Mouse (Mus musculus) brown adipose tissue, adult 24 weeks (tissue): ENCODE data around the gene Sigirr. TPM values are rescaled to one million over a fixed set of nuclear protein-coding genes. Genes with fewer than 3 reads are reported as not detected.

Experiments used
- H3K27ac ChIP-seq: fragments of 200-500 bp; replicated peaks from 2 replicates; pipeline ENCODE4 v1.5.1; 2012; ENCODE audit warnings: low read depth, mild to moderate bottlenecking, low read length
- H3K4me1 ChIP-seq: fragments of 200-500 bp; 2 replicates; pipeline ENCODE4 v1.6.1; 2012; ENCODE audit warnings: low read length, mixed read lengths; ENCODE audit not compliant: control insufficient read depth, insufficient read depth, insufficient read length
- H3K4me3 ChIP-seq: fragments of 200-500 bp; 2 replicates; pipeline ENCODE4 v1.5.1; 2012; ENCODE audit warnings: low read depth, mild to moderate bottlenecking, low read length, moderate library complexity; ENCODE audit not compliant: insufficient read depth
- polyA plus RNA-seq: library from polyadenylated mRNA; stranded (reverse); fragments of >200 nt; gene quantifications from 2 replicates; pipeline ENCODE4 v1.2.4, GENCODE M21; 2012; ENCODE audit not compliant: missing spikeins, insufficient read depth, insufficient read length

Sigirr gene
- 1.1 and 2.9 TPM in 2 replicates for polyA plus RNA-seq

DNA sequence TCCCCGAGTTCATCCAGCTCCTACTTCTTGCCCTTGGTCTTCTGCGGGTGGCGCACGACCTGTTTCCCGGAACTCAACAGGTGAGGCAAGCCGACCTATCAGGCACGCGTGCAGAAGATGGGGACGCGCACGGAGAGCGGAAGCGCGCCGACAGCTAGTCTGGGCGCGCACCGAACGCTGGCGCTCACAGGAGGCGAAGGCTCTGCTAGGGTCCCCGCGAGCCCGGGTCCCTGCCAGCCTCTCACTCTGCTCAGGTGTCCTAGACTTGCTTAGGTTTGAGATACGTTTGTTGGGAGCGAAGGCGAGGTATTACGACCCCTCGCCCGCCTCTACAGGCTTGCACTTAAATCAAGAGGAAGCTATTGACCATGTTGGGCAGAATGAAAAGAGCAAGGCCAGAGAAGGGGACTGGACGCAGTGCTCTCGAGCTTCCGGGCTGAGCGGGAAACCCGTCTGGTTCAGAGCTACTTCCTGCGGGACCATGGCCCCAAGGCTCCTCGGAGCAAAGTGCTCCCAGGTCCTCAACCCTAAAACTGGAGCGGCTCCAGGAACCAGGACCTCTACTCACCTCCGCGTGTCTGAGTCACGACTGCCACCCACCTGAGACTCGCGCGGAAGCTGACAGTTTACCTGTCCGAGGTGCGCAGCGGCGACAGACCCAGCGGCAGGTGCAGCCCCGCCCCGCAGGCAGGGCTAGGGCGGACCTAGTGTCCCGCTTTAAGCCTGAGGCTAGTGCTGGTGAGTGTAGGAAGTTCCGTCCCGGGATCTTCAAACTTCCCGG, at the start of gene Sigirr:
Gene Sigirr, minus strand, starts transcription at position 662 of the 781 bp plus-strand sequence.
- peaks cover 4% of the 10 kb centered on the region for H3K4me1 ChIP-seq

GRCm38 (mm10) chr7:141148639-141149038, 48.3 kb upstream of the Sigirr start:
- Histone ChIP-seq H3K4me3 (no peak overlapping the region), H3K4me1 (no peaks in the 10 kb centered on the region), H3K27ac (no peak overlapping the region)

More for the DNA sequence above, at the start of gene Sigirr:
- Histone ChIP-seq H3K4me3 (peak within 1 kb of the TSS; percentile 57), H3K27ac (no peak within 1 kb of the TSS)

GRCm38 (mm10) chr7:141147044-141147443, 46.7 kb upstream of the Sigirr start:
- Histone ChIP-seq H3K4me3 (no peak overlapping the region), H3K27ac (no peak overlapping the region), H3K4me1 (no peaks in the 10 kb centered on the region)

DNA sequence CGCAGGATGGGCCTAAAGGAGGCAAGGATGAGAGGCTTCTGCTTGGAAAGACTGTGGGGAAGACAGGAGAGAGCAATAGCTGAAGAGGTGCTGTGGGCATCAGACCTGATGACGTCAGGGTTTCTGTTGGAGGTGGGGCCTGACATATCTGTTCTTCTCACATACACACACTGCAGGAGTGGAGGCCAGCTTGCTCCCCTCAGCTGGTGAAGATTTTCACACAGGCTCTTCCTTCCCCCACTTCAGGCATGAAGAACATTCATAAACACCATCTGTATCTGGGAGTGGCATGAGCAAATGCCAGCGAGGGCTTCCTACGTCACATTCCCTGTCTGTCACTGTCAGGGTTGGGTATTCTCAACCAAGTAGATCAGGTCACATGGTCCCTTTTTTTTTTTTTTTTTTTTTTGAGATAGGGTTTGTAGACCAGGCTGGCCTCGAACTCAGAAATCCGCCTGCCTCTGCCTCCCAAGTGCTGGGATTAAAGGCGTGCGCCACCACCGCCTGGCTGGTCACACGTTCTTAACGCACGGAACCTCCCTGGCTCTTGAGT, 45.7 kb upstream of the Sigirr start:
- no peak overlapping the region for H3K4me3 ChIP-seq
- H3K27ac ChIP-seq, result no peak overlapping the region
- H3K4me1 ChIP-seq, result no peaks in the 10 kb centered on the region

DNA sequence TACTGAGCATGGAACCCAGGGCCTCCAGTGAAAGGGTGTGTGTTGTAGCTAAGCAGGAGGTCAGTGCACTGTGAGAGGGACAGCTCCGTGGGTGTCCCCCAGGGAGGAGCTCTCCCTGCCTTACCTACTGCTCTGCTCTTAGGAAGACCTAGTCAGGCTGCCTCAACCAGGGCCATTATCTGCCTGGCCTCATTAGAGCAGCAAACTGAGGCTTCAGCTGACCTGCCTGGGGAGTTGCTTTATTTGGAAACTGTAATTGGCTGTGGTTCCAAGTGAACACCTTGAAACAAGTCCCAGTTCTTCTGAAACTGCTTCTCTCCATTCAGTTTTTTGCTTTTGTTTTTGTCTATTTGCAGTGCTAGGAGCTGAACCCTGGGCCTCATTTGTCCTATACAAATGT, 45.0 kb upstream of the Sigirr start:
- no peak overlapping the region for H3K27ac ChIP-seq
- H3K4me3 ChIP-seq, result no peak overlapping the region
- no peaks in the 10 kb centered on the region for H3K4me1 ChIP-seq

DNA sequence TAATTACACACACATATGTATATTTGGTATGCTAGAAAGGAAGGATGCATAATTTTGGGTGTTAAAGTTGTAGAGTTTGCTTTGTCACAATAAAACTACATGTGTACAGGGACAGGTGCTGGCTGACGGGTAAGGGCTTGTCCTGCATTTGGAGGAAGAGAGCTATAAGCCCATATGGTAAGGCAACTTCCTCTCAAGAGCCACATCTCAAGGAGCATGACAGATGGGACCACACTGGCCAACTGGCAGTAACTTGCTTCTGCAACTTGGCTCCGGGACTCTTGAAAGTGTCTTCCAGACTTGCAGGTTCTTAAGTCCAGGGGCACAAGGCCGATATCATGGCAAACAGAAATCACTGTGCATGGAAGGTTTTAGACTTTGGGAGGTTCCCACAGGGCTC, 44.3 kb upstream of the Sigirr start:
- H3K4me1 ChIP-seq, result no peaks in the 10 kb centered on the region
- H3K27ac ChIP-seq, result no peak overlapping the region
- no peak overlapping the region for H3K4me3 ChIP-seq

DNA sequence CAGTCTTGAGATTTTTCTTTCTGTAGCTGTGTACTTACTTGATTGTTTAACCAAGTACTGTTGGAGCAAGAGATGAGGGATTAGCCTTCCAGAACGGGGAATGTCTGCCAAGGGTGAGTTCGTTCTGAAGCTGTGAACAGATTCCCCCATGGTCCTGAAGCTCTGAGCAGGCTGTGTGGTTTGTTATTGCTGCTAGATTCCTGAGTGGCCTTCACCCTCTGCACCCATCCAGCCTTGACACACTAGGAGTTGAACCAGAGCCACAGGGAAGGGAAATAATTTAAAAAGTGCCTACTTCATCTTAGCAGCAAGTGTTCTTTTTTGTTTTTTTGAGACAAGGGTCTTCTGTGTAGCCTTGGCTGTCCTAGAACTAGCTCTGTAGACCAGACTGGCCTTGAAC, 43.5 kb upstream of the Sigirr start:
- Histone ChIP-seq H3K4me3 (no peak overlapping the region), H3K4me1 (no peaks in the 10 kb centered on the region), H3K27ac (no peak overlapping the region)

DNA sequence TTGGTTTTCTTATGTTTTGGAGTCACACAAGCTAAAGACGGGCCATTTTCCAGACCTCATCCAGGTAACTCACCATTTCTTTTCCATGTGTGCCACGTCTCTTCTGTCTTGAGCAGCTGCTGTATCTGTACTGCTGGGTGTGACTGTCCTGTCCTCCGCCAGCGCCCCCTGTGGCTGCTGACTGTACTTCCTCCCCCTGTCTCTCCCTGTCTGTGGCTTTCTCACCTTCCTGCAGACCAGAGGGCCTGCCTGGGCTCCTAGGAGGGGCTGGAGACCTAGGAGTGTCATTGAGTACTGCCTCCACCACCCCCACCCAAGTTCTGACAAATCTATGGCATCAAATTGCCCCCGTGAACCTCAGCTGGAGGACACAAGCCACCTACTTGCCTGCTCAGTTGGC, 42.7 kb upstream of the Sigirr start:
- Histone ChIP-seq H3K27ac (no peak overlapping the region), H3K4me3 (no peak overlapping the region), H3K4me1 (no peaks in the 10 kb centered on the region)

GRCm38 (mm10) chr7:141141326-141141725, 41.0 kb upstream of the Sigirr start:
- Histone ChIP-seq H3K4me1 (no peaks in the 10 kb centered on the region), H3K27ac (no peak overlapping the region), H3K4me3 (no peak overlapping the region)

- peak overlapping the region; percentile 95 for H3K4me3 ChIP-seq
- 0 out of 2 replicates have a peak overlapping the region, but pooled peaks have one; percentile 20 for H3K27ac ChIP-seq
- peaks cover 4% of the 10 kb centered on the region; the same call in 1 of the 2 replicates for H3K4me1 ChIP-seq
These were observed 31.8 kb upstream of the Sigirr start for GRCm38 (mm10) chr7:141131904-141132755.

- Histone ChIP-seq H3K4me3 (peak overlapping the region; percentile 95), H3K27ac (peak overlapping the region; percentile 27; the same call in 1 of the 2 replicates), H3K4me1 (peaks cover 4% of the 10 kb centered on the region; the same call in 1 of the 2 replicates)
These were observed 30.9 kb upstream of the Sigirr start for GRCm38 (mm10) chr7:141131024-141131820.

DNA sequence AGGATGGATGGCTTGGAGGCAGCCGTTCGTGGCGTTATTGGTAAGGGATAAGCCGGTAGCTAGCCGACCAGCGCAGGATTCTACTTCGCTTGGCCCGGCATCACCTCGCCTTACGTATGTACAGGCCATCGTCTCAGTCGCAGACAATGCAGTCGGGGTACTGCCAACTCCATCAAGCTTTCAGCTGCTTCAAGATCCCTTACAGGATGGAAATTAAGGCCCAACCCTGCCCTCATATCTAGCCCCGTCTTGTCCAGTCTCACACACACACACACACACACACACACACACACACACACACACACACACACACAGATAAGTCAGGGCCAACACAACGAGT, 23.1 kb upstream of the Sigirr start:
- Histone ChIP-seq H3K4me3 (peak overlapping the region; percentile 84), H3K4me1 (peaks cover 6% of the 10 kb centered on the region; the same call in 1 of the 2 replicates), H3K27ac (peak overlapping the region; percentile 86)

- peak overlapping the region; percentile 84 for H3K4me3 ChIP-seq
- H3K4me1 ChIP-seq, result peaks cover 6% of the 10 kb centered on the region; the same call in 1 of the 2 replicates
- peak overlapping the region; percentile 94 for H3K27ac ChIP-seq
These were observed 22.5 kb upstream of the Sigirr start for GRCm38 (mm10) chr7:141122689-141123516.

GRCm38 (mm10) chr7:141122245-141122644, 21.9 kb upstream of the Sigirr start, which contains the start of gene Ptdss2:
Gene Ptdss2, plus strand, starts transcription at chr7:141122382.
- peak within 1 kb of the TSS; percentile 84 for H3K4me3 ChIP-seq
- peaks cover 6% of the 10 kb centered on the region; the same call in 1 of the 2 replicates for H3K4me1 ChIP-seq
- H3K27ac ChIP-seq, result peak within 1 kb of the TSS; percentile 94
